Mouse (Mus musculus): ENCODE measurements around the gene Polr3a.

DNA sequence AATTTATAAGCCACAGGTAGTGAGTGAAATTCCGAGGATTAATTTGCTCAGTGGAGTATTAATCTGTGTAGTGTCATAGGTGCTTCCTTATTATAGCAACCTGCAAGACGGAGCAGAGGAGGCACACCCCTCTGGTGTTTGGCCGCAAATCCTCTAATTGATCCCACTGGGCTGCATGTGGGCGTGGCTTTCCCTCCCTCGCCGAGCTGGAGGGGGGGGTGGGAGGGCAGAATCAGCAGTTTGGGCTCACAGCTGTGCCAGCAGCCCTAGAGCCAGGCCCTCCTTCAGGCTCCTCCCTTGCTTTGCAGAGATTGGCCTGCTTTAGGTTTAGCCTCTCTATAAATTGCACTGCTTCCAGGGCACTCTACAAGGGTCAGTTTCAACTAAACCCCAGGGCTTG lies 43.4 kb upstream of the Polr3a start:
- TF ChIP-seq POLR2A (IDR thresholded peaks at IDR 0.05; ENCODE audit: control insufficient read depth, extremely low read depth, insufficient read depth, low read length, poor library complexity) (no peak), CTCF (IDR thresholded peaks at IDR 0.05; ENCODE audit: borderline replicate concordance, control insufficient read depth, extremely low read depth, insufficient read depth, low read length, poor library complexity) (no peak)

Data from thymus, adult 2 months (tissue).